In the genomic region with DNA sequence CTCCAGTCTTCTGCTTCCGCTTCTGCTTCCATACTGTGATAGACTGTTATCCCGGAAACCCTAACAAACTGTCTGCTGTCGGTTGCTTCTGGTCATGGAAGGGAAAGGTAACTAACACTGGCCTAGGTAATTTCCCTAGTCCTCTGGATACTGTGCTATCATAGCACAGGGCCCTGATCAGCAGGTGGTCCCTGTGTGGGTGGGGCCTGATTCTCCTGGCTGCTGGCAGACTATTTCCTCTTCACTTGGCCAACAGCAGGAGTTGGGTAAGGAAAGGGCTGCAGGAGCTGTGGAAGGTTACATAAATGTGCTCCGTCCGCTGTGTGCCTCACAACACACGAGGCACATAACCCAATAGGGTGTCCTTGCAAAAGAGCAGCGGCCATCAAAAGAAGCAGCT, we compare ENCODE assay signal across 26 mouse cellular contexts. TPM values are rescaled to one million over a fixed set of nuclear protein-coding genes. Genes with fewer than 3 reads are reported as not detected.
"Had no signal": no experiment of that assay in that cellular context is flagged by ENCODE, and none has a peak within 500 bp of the region (broad histone marks: within the 10 kb centered on the region; RNA-seq: fewer than 3 reads in every experiment).

No protein-coding gene starts in this region.

- H3K4me3 ChIP-seq: liver, embryonic 15.5 days; midbrain, embryonic 10.5 days; midbrain, embryonic 12.5 days; myocyte; neural tube, embryonic 13.5 days; neural tube, embryonic 15.5 days had no signal

- ATAC-seq: liver, postnatal 0 days had no signal

- H3K27ac ChIP-seq: liver, embryonic 15.5 days; midbrain, embryonic 10.5 days; midbrain, embryonic 12.5 days; neural tube, embryonic 13.5 days; neural tube, embryonic 15.5 days had no signal

- DNase-seq: liver, postnatal 0 days; lung, embryonic 14.5 days; lung, postnatal 10 days; lung, postnatal 4 days; midbrain, embryonic 14.5 days; retina, postnatal 1 day; right cerebral cortex, adult 18-20 months; right cerebral cortex, postnatal 25 days; right cerebral cortex, postnatal 4 days; spleen, adult 18-20 months; thymus, adult 18-20 months; thymus, postnatal 14 days; thymus, postnatal 36 days had no signal

- H3K4me1 ChIP-seq: liver, embryonic 15.5 days had no signal

- H3K9me3 ChIP-seq: liver, embryonic 15.5 days; midbrain, embryonic 12.5 days; neural tube, embryonic 13.5 days; neural tube, embryonic 15.5 days had no signal

- H3K9ac ChIP-seq: liver, embryonic 15.5 days; liver, postnatal 0 days; lung, embryonic 14.5 days; midbrain, embryonic 12.5 days; neural tube, embryonic 13.5 days; neural tube, embryonic 15.5 days had no signal

- H3K36me3 ChIP-seq: liver, embryonic 15.5 days; midbrain, embryonic 10.5 days; midbrain, embryonic 12.5 days; neural tube, embryonic 13.5 days; neural tube, embryonic 15.5 days had no signal

RNA-seq across cellular contexts. Expression of a gene that starts 31.1 kb away (rescaled TPM):
- total RNA-seq: megakaryocyte, adult 5-6 weeks; megakaryocyte-erythroid progenitor cell, adult 5-6 weeks had no signal
- polyA plus RNA-seq: liver, embryonic 15.5 days; liver, postnatal 0 days; lung, embryonic 14.5 days; lung, embryonic 16.5 days; myocyte; small intestine, adult 2 months; stomach, embryonic 14.5 days; stomach, embryonic 16.5 days; thymus, postnatal 0 days had no signal
